Mouse (Mus musculus): ENCODE data around the gene Pparg.

DNA sequence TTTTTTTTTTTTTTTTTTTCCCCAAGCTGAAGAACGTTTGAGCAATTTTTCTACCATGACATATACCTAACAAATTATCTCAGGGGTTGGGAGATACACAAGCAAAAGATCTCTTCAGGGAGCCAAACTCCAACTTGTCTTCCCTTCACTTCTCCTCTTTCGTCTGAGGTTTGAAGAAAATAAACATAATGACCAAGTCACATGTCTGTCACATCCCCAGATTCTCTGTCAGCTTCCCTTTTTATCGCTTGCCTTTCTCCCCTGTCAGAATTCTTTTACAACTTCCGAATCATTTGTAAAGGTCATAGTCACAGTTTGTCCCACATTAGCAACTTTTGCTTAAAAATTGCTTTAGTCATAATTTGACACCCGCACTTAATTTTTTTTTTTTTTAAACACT is 17.2 kb upstream of the Pparg start:
- TF ChIP-seq POLR2A (IDR thresholded peaks at IDR 0.05; ENCODE audit: borderline replicate concordance, control insufficient read depth, low read depth, low read length) (no peak), CTCF (IDR thresholded peaks at IDR 0.05; ENCODE audit: control insufficient read depth, insufficient read depth, low read length) (no peak)

Measured in bone marrow, adult 2 months (tissue).